Mouse (Mus musculus) CH12F3 (cell line): ENCODE data around the gene Tmem238l.

ENCODE experiments used
- in situ Hi-C: fragments of 300-500 bp; cut with MboI; formaldehyde crosslinking; loops from 2 replicates; pipeline ENCODE4 v1.14.3; 2020; ENCODE audit warnings: low sequenced_read_pairs

Gene Tmem238l

DNA sequence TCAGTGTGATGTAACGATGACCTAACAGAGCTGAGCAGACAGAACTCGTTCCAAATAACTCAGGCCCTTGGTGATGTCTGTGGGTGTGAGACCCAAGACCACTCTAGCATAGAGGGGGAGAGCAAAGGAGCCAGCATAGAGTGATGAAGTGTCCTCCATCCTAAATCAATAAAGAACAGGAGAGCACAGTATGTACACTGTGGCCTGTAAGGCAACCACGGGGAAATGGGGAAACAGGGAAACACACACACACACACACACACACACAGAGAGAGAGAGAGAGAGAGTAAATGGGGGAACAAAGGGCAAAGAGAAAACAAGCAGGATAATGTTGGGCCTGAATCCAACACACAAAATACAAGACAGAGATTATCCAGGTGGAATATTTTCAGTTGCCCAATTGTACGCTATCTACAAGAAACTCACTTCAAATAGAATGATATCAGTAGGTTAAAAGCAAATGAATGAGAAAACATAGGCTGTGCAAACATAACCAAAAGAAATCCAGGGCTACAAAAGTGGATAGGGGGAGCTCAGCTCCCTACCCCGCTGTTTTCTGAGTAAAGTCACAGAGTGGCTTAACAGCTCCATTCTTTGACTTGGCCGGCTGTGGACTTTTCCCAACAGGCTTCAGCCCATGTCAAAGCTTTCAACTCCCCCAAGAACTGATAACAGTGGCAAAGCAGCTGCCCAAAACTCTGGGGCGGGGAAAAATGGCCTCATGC is 19.3 kb downstream of the Tmem238l start:
- in situ Hi-C loops, result no loop called here

GRCm38 (mm10) chr11:66981336-66982115 is 25.1 kb downstream of the Tmem238l start:
- in situ Hi-C loops, result loop anchor here (10.0 kb wide), 1 partner anchor 67 kb away; the partner anchor contains the start of gene Pirt

GRCm38 (mm10) chr11:66982794-66983193 is 26.4 kb downstream of the Tmem238l start:
- in situ Hi-C loops, result loop anchor here (10.0 kb wide), 1 partner anchor 68 kb away; the partner anchor contains the start of gene Pirt

GRCm38 (mm10) chr11:66983422-66984164 is 27.2 kb downstream of the Tmem238l start:
- in situ Hi-C loops, result loop anchor here (10.0 kb wide), 1 partner anchor 69 kb away; the partner anchor contains the start of gene Pirt

- in situ Hi-C loops, result loop anchor here (10.0 kb wide), 1 partner anchor 70 kb away; the partner anchor contains the start of gene Pirt
These were observed 28.0 kb downstream of the Tmem238l start for GRCm38 (mm10) chr11:66984165-66985135.

GRCm38 (mm10) chr11:66985136-66985702 is 28.8 kb downstream of the Tmem238l start:
- in situ Hi-C loops, result loop anchor here (10.0 kb wide), 1 partner anchor 70 kb away; the partner anchor contains the start of gene Pirt

DNA sequence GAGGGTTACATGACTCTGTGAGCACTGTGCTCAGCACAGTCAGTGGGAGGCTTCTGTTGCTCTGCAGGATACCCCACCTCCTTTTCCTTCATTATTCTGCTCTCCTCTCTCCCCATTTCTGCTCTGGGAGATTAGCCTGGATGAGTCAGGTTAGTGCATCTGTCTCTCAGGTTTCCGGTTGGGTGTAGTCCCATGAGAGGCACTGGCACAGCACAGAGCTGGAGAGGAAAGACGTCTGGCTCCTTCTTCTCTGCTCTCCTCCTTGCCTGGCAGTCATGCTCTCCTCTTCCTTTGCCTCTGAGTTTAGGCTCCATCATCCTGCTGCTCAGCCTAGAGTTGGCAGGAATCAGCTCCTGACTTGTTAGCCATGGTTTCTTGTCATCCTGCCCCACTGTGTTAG is 35.7 kb downstream of the Tmem238l start:
- in situ Hi-C loops, result no loop called here

DNA sequence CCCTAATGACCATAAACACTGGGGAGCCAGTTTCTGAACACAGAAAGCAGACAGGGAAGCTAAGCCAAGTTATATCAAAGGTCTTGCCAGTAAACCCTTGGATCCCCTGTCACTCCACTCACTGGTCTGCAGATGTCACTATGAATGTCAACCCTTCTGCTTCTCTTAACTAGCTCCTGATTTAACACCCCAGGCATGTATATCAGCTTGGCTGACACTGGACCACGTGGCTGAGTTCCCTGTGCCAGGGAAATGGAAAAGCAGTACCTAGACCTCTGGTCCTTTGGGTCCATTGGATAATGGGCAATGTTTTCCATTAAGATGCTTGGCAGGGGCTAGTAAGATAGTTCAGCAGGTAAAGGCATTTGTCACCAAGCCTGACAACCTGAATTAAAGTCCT is 37.2 kb downstream of the Tmem238l start:
- in situ Hi-C loops, result no loop called here

DNA sequence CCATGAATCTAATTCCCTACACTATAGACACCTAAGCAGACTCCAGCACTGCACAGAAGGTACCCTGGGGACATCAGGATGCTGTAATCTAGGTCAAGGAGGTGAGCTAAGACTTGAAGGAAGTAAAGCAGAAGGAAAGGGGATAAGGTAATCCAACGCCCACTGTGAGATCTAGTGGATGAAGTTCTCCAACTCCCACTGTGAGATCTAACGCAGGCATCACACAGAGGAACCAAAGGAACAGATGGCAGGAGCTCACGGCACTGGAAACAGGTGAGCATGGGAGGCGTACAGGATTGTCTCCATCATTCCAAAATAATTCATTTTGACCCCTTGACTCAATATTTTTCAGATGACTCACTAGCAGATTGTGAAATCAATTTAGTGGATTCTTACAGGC is 40.0 kb downstream of the Tmem238l start:
- in situ Hi-C loops, result no loop called here

GRCm38 (mm10) chr11:66998467-66999403 is 42.3 kb downstream of the Tmem238l start:
- in situ Hi-C loops, result no loop called here

DNA sequence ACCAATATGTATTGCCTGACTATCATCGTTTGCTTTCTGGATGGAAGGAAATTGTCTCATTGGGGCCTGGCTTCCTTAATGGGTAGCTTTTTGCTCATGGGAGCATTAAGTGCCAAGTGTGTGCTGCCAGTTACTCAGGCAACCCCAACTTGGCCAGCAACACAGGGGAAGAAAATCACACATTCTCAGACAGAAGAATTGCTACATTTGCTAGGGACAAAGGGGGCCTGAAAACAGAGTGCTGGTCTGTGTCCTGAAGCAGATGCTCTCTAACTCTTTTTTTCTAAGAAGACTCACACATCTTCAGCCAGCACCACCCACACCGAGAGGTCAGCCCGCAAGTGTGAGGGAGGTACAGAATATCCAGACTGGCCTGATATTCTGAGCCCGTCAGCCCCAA is 44.2 kb downstream of the Tmem238l start:
- in situ Hi-C loops, result no loop called here

- in situ Hi-C loops, result no loop called here
These were observed 45.3 kb downstream of the Tmem238l start for GRCm38 (mm10) chr11:67001717-67002116.

GRCm38 (mm10) chr11:67002911-67003310 is 46.5 kb downstream of the Tmem238l start:
- in situ Hi-C loops, result no loop called here

GRCm38 (mm10) chr11:67007961-67008360 is 51.5 kb downstream of the Tmem238l start:
- in situ Hi-C loops, result no loop called here

- in situ Hi-C loops, result no loop called here
These were observed 52.1 kb downstream of the Tmem238l start for GRCm38 (mm10) chr11:67008528-67008927.

GRCm38 (mm10) chr11:67010430-67010829 is 54.0 kb downstream of the Tmem238l start:
- in situ Hi-C loops, result no loop called here

- in situ Hi-C loops, result no loop called here
These were observed 55.2 kb downstream of the Tmem238l start for GRCm38 (mm10) chr11:67011635-67012034.
